Mouse (Mus musculus) right cerebral cortex, adult 18-20 months (tissue): ENCODE measurements around the gene Plekhg4.

Source experiments
- DNase-seq: peaks from one replicate; pipeline ENCODE4 v3.0.0; 2022; ENCODE audit warnings: mixed read lengths

Plekhg4 gene

GRCm38 (mm10) chr8:105406416-105406815, 33.3 kb downstream of the Plekhg4 start:
- DNase-seq = no peak

- DNase-seq = no peak
Measured at GRCm38 (mm10) chr8:105408331-105408730, 35.3 kb downstream of the Plekhg4 start.

GRCm38 (mm10) chr8:105409947-105410346, 36.9 kb downstream of the Plekhg4 start:
- no peak for DNase-seq

- no peak for DNase-seq
Measured at GRCm38 (mm10) chr8:105413391-105413790, 40.3 kb downstream of the Plekhg4 start, which contains the start of the genes Kctd19 and Lrrc36. Gene Kctd19 (minus strand): TSS chr8:105413502. Gene Lrrc36 (plus strand): TSS chr8:105413571.

- DNase-seq = no peak
Measured at GRCm38 (mm10) chr8:105418992-105419391, 45.9 kb downstream of the Plekhg4 start.

- no peak for DNase-seq
Measured at GRCm38 (mm10) chr8:105419800-105420199, 46.7 kb downstream of the Plekhg4 start.

- DNase-seq = no peak
Measured at GRCm38 (mm10) chr8:105422006-105422405, 48.9 kb downstream of the Plekhg4 start.

- no peak for DNase-seq
Measured at GRCm38 (mm10) chr8:105426878-105427277, 53.8 kb downstream of the Plekhg4 start.

- no peak for DNase-seq
Measured at GRCm38 (mm10) chr8:105431743-105432515, 58.9 kb downstream of the Plekhg4 start.
